ENCODE assay signal across 14 mouse cellular contexts in genomic region chr8:120686576-120686975, GRCm38 (mm10). TPM values are rescaled to one million over a fixed set of nuclear protein-coding genes. Genes with fewer than 3 reads are reported as not detected.
"Had no signal": no experiment of that assay in that cellular context is flagged by ENCODE, and none has a peak within 500 bp of the region (broad histone marks: within the 10 kb centered on the region; RNA-seq: fewer than 3 reads in every experiment).

No protein-coding gene starts in this region.

- H3K4me2 ChIP-seq: kidney, embryonic 15.5 days; lung, embryonic 15.5 days; midbrain, embryonic 12.5 days; neural tube, embryonic 13.5 days had no signal

- ATAC-seq: midbrain, embryonic 16.5 days had no signal

- H3K4me1 ChIP-seq: midbrain, embryonic 12.5 days had no signal

- DNase-seq: kidney, postnatal 14 days; retina, postnatal 1 day; right cerebral cortex, postnatal 4 days; thymus, postnatal 36 days had no signal

- H3K9me3 ChIP-seq: kidney, embryonic 15.5 days; limb, embryonic 10.5 days; lung, embryonic 15.5 days; midbrain, embryonic 12.5 days; neural tube, embryonic 13.5 days had no signal

- H3K4me3 ChIP-seq: kidney, embryonic 15.5 days; left cerebral cortex, adult 2 months; limb, embryonic 10.5 days; lung, embryonic 15.5 days; midbrain, embryonic 12.5 days; neural tube, embryonic 13.5 days had no signal

- H3K9ac ChIP-seq: kidney, embryonic 15.5 days; lung, embryonic 15.5 days; midbrain, embryonic 12.5 days; neural tube, embryonic 13.5 days had no signal

- H3K27ac ChIP-seq: kidney, embryonic 15.5 days; left cerebral cortex, adult 2 months; limb, embryonic 10.5 days; lung, embryonic 15.5 days; midbrain, embryonic 12.5 days; neural tube, embryonic 13.5 days had no signal

- H3K27me3 ChIP-seq: neural tube, embryonic 13.5 days had no signal

- H3K36me3 ChIP-seq: kidney, embryonic 15.5 days; limb, embryonic 10.5 days; lung, embryonic 15.5 days; midbrain, embryonic 12.5 days; neural tube, embryonic 13.5 days had no signal

RNA-seq across cellular contexts. Expression of gene Gm27021, which starts 18.7 kb away (rescaled TPM):
- total RNA-seq: layer of hippocampus, postnatal 25 days; left cerebral cortex, postnatal 14 days; megakaryocyte-erythroid progenitor cell, adult 5-6 weeks had no signal

RNA-seq across cellular contexts. Expression of gene 1190005I06Rik, which starts 39.1 kb away (rescaled TPM):
- total RNA-seq: megakaryocyte-erythroid progenitor cell, adult 5-6 weeks had no signal
